Mouse (Mus musculus) hindbrain, embryonic 15.5 days (tissue): ENCODE results near the gene Csrnp1. TPM values are rescaled to one million over a fixed set of nuclear protein-coding genes. Genes with fewer than 3 reads are reported as not detected.

ENCODE experiments used
- ATAC-seq: fragments of 200-750 bp; cut with Nextera tagmentation; 2 replicates; pipeline ENCODE4 v1.8.0; 2017; ENCODE audit warnings: low read depth, moderate number of reproducible peaks, moderate TSS enrichment; ENCODE audit not compliant: low FRiP score
- H3K27ac ChIP-seq: fragments of 300-500 bp; sonication (generic); replicated peaks from 2 replicates; pipeline ENCODE4 v1.5.1; 2015; ENCODE audit warnings: mild to moderate bottlenecking, inconsistent platforms
- H3K27me3 ChIP-seq: fragments of 300-500 bp; sonication (generic); 2 replicates; pipeline ENCODE4 v1.6.1; 2015; ENCODE audit warnings: control low read depth, inconsistent platforms
- H3K36me3 ChIP-seq: fragments of 300-500 bp; sonication (generic); 2 replicates; pipeline ENCODE4 v1.6.1; 2015; ENCODE audit warnings: control low read depth, inconsistent platforms
- H3K4me1 ChIP-seq: fragments of 300-500 bp; sonication (generic); replicated peaks from 2 replicates; pipeline ENCODE4 v1.6.1; 2015; ENCODE audit warnings: control low read depth, inconsistent platforms
- H3K4me2 ChIP-seq: fragments of 300-500 bp; sonication (generic); 2 replicates; pipeline ENCODE4 v1.6.1; 2015; ENCODE audit warnings: moderate library complexity, mild to moderate bottlenecking, inconsistent platforms
- H3K4me3 ChIP-seq: fragments of 300-500 bp; sonication (generic); 2 replicates; pipeline ENCODE4 v1.5.1; 2015; ENCODE audit warnings: mild to moderate bottlenecking, inconsistent platforms
- H3K9ac ChIP-seq: fragments of 300-500 bp; sonication (generic); 2 replicates; pipeline ENCODE4 v1.6.1; 2015; ENCODE audit warnings: inconsistent platforms
- H3K9me3 ChIP-seq: fragments of 300-500 bp; sonication (generic); 2 replicates; pipeline ENCODE4 v1.6.1; 2016; ENCODE audit warnings: control low read depth, inconsistent platforms
- WGBS: fragments of 180-500 bp; shearing (Covaris S2); methylation state at CpG from one replicate; pipeline ENCODE4 v1.1.7; 2015; 5-methylcytosine and 5-hydroxymethylcytosine counted together
- polyA plus RNA-seq: library from polyadenylated mRNA; unstranded; fragments of >200 nt; fragmentation: Nextera tagmentation; extraction: Ambion mirVana; gene quantifications from 2 replicates; pipeline ENCODE4 v1.2.1, GENCODE M21; 2015

Csrnp1 gene
- polyA plus RNA-seq, 1 experiment from 2014 or later = 1.7 TPM

DNA sequence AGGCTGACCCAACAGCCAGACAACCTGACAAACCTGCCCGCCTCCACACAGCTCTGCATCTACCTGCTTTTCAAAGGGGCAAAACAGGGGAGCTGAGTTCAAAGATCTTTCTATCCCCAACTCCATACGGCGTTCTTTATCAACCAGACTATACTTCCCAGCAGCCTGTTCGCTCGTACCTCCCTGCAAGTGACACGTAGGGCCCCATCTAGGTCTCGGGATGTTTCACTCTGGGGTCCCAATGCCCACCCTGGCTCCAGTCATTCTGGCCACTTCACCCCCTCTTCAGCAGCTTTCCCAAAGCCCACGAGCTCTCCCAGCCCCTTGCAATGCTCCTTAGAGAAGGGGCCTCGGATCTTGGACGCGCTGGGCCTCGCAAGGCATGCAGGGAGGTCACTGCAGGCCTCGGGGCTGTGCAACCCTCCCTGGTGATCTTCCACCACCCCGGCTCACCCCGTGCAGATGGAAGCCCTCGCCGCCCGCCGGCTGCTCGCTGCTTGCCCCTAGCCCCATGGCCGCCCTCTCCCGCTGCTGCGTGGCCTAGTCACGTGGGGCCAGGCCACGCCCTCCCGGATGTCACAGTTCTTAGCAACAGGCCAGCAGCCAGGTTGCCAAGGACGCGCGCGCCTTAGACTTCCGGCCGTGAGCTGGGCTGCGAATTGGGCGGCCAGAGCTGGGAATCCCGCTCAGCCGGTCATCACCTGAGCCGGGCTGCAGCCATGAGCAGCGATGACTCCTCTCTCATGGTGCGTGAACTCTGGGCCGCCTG is 47.3 kb downstream of the Csrnp1 start, which contains the start of the genes Gorasp1 and Ttc21a:
Gene Gorasp1, minus strand, starts transcription at position 561 of the 769 bp plus-strand sequence.
Gene Ttc21a, plus strand, starts transcription at position 602 of the 769 bp plus-strand sequence.
- Histone ChIP-seq H3K36me3 (no peaks in the 10 kb centered on the region; the same call in 1 of the 2 replicates), H3K9me3 (no peaks in the 10 kb centered on the region), H3K9ac (peak within 1 kb of the TSS; percentile 73), H3K4me3 (peak within 1 kb of the TSS; percentile 65), H3K4me1 (peaks cover 21% of the 10 kb centered on the region), H3K4me2 (peak within 1 kb of the TSS; percentile 89), H3K27me3 (no peaks in the 10 kb centered on the region), H3K27ac (peak within 1 kb of the TSS; percentile 76)
- ATAC-seq = peak; percentile 95
- WGBS = 3% methylated on average over 40 of the region's 40 CpGs

DNA sequence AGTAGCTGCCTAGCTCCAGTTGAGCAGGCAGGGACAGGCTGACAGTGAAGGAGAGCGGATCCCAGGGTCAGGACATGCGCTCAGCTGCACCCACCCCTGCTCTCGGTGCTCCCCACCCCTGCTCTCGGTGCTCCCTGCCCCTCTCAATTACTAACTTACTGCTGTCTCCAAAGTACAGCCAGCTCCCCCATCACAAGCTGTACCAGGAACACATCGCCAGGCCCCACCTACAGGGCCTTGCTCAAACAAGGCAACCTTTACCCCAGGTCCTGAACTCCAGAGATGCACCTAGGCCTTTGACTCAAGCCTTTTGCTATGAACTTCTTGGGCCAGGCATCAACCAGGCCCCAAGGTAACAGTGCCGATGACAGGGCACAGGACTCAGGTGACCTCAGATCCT is 50.8 kb downstream of the Csrnp1 start:
- Histone ChIP-seq H3K4me3 (no peak overlapping the region), H3K27ac (no peak overlapping the region), H3K9me3 (no peaks in the 10 kb centered on the region), H3K27me3 (no peaks in the 10 kb centered on the region), H3K9ac (no peak overlapping the region), H3K4me1 (peaks cover 21% of the 10 kb centered on the region), H3K4me2 (no peak overlapping the region), H3K36me3 (peaks cover 11% of the 10 kb centered on the region)
- 95% methylated on average over 6 of the region's 6 CpGs for WGBS
- no peak for ATAC-seq

DNA sequence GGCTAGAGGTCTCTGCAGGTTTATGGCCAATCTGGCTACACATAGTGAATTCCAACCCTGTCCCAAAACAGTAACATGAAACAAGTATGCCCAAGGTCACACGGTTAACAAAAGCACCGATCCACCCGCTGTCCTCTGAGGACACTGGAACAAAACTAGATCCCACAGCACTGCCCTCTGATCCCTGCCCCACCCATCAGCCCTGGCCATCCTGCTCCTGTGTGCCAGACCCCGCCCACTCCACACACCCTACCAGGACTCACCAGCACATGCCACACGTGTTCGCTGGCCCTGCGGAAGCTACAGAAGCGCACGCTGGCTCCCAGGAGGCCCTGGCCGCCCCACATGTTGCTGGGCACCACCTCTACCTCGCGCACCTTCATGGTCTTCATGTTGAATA is 52.1 kb downstream of the Csrnp1 start:
- ATAC-seq = no peak
- Histone ChIP-seq H3K27me3 (no peaks in the 10 kb centered on the region), H3K36me3 (peaks cover 24% of the 10 kb centered on the region), H3K9ac (no peak overlapping the region), H3K4me2 (no peak overlapping the region), H3K4me1 (peaks cover 15% of the 10 kb centered on the region), H3K4me3 (no peak overlapping the region), H3K9me3 (no peaks in the 10 kb centered on the region), H3K27ac (no peak overlapping the region)
- 88% methylated on average over 12 of the region's 12 CpGs for WGBS

DNA sequence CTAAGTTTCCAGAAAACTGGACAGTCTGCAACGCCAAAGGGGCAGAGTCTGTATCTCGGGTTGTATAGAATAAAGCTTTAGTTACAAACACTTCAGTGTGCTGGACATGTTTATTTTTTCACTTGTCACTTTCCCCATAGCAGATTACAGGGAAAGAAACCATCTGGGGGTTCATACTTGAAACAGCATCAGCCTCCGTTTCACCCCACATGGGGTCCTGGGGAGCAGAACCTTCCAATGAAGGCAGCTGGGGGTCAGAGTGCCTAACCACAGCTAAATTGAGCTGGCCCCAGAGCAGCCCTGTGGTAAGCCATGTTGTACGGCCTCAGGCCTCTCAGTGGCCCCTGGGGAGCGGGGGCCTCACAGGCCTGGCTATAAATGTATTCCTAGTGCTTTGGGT is 58.0 kb downstream of the Csrnp1 start:
- no peaks in the 10 kb centered on the region for H3K9me3 ChIP-seq
- no peak overlapping the region for H3K9ac ChIP-seq
- H3K27me3 ChIP-seq = no peaks in the 10 kb centered on the region
- peaks cover 73% of the 10 kb centered on the region for H3K36me3 ChIP-seq
- no peak overlapping the region for H3K27ac ChIP-seq
- 85% methylated on average over 5 of the region's 5 CpGs for WGBS
- H3K4me1 ChIP-seq = no peaks in the 10 kb centered on the region
- ATAC-seq = no peak
- H3K4me3 ChIP-seq = no peak overlapping the region
- H3K4me2 ChIP-seq = no peak overlapping the region

DNA sequence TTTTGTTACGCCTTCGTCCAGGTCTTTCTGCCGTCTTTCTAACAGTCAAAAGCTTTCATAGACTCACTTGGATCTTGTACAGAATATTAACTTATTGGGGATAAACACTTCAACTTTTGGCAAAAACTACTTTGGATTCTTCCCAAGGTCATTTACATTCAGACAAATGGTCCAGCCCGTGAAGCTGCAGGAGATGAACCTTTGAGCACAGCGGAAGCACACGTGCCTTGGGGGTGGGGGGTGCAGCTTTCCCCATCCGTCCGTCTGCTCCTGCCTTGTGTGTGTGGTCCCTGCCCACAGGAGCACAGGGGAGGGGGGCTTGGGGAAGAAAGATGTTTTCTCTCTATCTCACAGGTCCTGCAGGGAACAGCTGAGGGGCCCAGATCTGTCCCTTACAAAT is 58.7 kb downstream of the Csrnp1 start:
- WGBS = 67% methylated on average over 8 of the region's 8 CpGs
- Histone ChIP-seq H3K9ac (no peak overlapping the region), H3K9me3 (no peaks in the 10 kb centered on the region), H3K4me1 (no peaks in the 10 kb centered on the region), H3K27me3 (no peaks in the 10 kb centered on the region), H3K4me2 (no peak overlapping the region), H3K36me3 (peaks cover 77% of the 10 kb centered on the region), H3K27ac (no peak overlapping the region), H3K4me3 (no peak overlapping the region)
- ATAC-seq = no peak

DNA sequence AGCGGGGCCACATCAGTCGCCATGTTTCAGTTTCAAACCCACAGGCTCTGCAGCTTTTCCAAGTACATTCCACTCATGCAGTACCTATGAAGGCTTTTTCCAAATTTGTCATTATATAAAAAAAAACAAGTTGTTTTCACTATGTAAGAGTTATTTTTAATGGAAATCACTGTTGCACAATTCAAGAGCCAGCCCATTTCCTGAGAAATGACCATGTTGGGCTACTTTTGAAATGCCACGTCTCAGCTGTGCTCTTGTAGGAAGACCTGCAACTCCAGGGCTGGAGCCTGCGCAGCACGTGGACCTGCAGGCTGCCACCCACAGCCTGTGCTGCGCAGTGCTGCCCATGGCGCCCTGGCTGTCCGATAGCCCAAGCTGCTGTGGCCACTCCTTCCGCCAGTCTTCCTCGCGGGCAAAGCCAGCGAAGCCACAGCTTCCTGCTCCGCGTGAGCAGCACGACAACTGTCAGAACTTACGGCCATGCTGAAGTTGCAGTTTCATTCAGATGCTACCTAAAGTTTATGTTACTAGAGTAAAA is 59.3 kb downstream of the Csrnp1 start:
- H3K36me3 ChIP-seq = peaks cover 82% of the 10 kb centered on the region
- H3K9ac ChIP-seq = no peak overlapping the region
- H3K4me3 ChIP-seq = no peak overlapping the region
- no peaks in the 10 kb centered on the region for H3K4me1 ChIP-seq
- no peaks in the 10 kb centered on the region for H3K9me3 ChIP-seq
- no peak for ATAC-seq
- no peak overlapping the region for H3K4me2 ChIP-seq
- 93% methylated on average over 16 of the region's 16 CpGs for WGBS
- no peaks in the 10 kb centered on the region for H3K27me3 ChIP-seq
- H3K27ac ChIP-seq = no peak overlapping the region

DNA sequence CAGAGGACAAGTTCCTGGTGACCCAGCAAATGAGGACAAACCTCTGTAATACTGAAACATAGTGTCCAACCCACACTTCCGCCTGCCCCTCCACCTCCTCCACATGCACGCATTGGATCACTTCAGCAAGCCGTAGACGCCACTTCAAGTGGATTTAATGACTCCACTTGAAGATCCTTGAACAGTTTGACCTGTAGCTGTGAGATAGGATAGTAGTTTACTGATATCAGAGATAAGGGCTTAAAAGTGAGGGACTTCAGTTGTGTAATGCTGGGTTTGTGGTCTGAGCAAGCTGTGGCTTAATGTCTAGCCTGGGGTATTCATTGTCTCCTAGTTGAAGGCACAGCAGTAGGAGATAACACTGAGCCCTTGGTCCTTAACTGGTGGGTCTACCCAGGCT is 61.0 kb downstream of the Csrnp1 start:
- no peaks in the 10 kb centered on the region for H3K4me1 ChIP-seq
- no peak overlapping the region for H3K27ac ChIP-seq
- no peaks in the 10 kb centered on the region for H3K9me3 ChIP-seq
- H3K4me3 ChIP-seq = no peak overlapping the region
- 97% methylated on average over 4 of the region's 4 CpGs for WGBS
- no peak for ATAC-seq
- H3K27me3 ChIP-seq = no peaks in the 10 kb centered on the region
- no peak overlapping the region for H3K9ac ChIP-seq
- H3K36me3 ChIP-seq = peaks cover 87% of the 10 kb centered on the region
- H3K4me2 ChIP-seq = no peak overlapping the region

Other genes with a start within 250 kb of the Csrnp1 start
- gene Scn11a, start 159.2 kb downstream of the Csrnp1 start, polyA plus RNA-seq = 0.29 and 0.52 TPM in 2 replicates
- 64.3 and 65.4 TPM in 2 replicates for gene Wdr48, start 89.8 kb downstream of the Csrnp1 start, polyA plus RNA-seq
- 25.8 and 28.9 TPM in 2 replicates for gene Gorasp1, start 47.1 kb downstream of the Csrnp1 start, polyA plus RNA-seq
- 1.2 and 1.5 TPM in 2 replicates for gene Ttc21a, start 47.1 kb downstream of the Csrnp1 start, polyA plus RNA-seq
- gene Xirp1, start 38.9 kb upstream of the Csrnp1 start, polyA plus RNA-seq = not detected in 2 replicates
- gene Cx3cr1, start 85.2 kb upstream of the Csrnp1 start, polyA plus RNA-seq = 9.9 and 10.0 TPM in 2 replicates
- not detected in 2 replicates for gene Ccr8, start 107.5 kb upstream of the Csrnp1 start, polyA plus RNA-seq
- 44.0 and 44.7 TPM in 2 replicates for gene Slc25a38, start 125.7 kb upstream of the Csrnp1 start, polyA plus RNA-seq
- gene Rpsa, start 143.0 kb upstream of the Csrnp1 start, polyA plus RNA-seq = 927 and 930 TPM in 2 replicates
- 0.14 and 0.23 TPM in 2 replicates for gene Mobp, start 165.0 kb upstream of the Csrnp1 start, polyA plus RNA-seq